Mouse (Mus musculus): ENCODE results near the gene Aplnr. TPM values are rescaled to one million over a fixed set of nuclear protein-coding genes. Genes with fewer than 3 reads are reported as not detected.

The Aplnr gene
- polyA plus RNA-seq, 1 experiment from 2014 or later = 24.8 TPM

DNA sequence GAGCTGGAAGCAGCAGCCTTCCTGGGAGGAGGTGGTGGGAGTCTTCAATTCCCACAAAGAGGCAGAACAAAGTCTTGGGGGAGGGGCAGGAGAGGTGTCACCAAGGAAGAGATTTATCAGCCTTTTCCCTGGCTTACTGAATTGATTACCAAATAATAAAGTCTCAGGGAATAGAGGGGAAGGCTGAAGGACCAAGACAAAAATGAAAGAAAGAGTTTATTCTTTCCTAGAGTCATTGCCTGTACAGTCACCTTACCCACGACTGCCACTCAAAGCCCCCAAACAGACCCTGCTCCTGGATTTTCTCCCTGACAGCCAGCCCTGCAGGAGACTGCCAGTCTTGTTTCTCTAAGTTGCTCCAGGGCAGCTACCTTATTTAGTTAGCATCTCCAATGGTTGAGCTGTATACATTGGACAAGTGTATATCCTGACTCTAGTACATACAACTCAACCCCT, 25.6 kb downstream of the Aplnr start:
- Histone ChIP-seq H3K4me2 (ENCODE audit: low read length) (no peak overlapping the region), H3K4me3 (ENCODE audit: low read depth, low read length) (no peak overlapping the region), H3K36me3 (ENCODE audit: control insufficient read depth, insufficient read depth, low read length) (no peaks in the 10 kb centered on the region), H3K27me3 (replicated peaks; ENCODE audit: control insufficient read depth, insufficient read depth, low read length) (no peaks in the 10 kb centered on the region), H3K9me3 (replicated peaks; ENCODE audit: control insufficient read depth, low read length) (no peaks in the 10 kb centered on the region), H3K4me1 (ENCODE audit: control insufficient read depth, insufficient read depth, low read length) (no peaks in the 10 kb centered on the region), H3K27ac (ENCODE audit: low read depth, low read length) (peak overlapping the region; percentile 62; the same call in 1 of the 2 replicates), H3K9ac (ENCODE audit: low read length) (no peak overlapping the region)
- WGBS = 6% methylated on average over 1 of the region's 1 CpGs
- ATAC-seq (peak; percentile 48), DNase-seq (ENCODE audit: low spot score) (peak; percentile 31)

DNA sequence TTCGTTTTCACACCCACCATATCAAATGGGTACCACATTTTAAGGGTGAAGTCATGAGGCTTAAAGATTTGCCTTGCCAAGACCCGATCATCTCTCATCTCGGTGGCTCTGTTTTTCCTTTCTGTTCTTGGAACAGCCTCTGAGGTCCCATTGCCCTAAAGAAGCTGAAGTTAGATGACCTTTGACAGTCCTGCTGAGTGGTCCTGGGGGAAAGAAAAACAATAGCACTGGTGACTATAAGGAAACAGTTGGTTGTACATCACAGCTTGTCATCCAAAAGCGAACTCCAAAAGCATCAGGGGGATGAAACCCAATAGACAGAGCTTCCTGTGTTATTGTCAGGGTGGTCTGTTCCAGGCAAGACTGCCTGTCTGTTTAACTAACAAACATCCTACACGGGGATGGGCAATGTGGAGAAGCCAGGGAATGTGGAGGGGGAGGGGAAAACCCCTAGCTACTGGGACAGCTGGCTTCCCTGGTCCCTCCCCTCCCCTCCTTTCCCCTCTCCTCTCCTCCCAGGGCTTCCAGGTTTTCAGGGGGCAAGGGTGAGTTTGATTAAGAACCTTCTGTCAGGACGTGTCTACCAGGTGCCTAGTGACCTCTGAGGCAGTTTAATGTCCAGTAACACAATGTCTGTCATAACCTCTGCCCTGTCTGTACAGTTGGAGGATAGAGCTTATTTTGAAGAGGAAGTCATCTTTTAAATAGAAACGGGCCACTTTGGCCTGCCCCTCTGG, 27.5 kb downstream of the Aplnr start:
- Histone ChIP-seq H3K4me3 (ENCODE audit: low read depth, low read length) (no peak overlapping the region), H3K27ac (ENCODE audit: low read depth, low read length) (no peak overlapping the region), H3K4me1 (ENCODE audit: control insufficient read depth, insufficient read depth, low read length) (no peaks in the 10 kb centered on the region), H3K27me3 (replicated peaks; ENCODE audit: control insufficient read depth, insufficient read depth, low read length) (no peaks in the 10 kb centered on the region), H3K36me3 (ENCODE audit: control insufficient read depth, insufficient read depth, low read length) (no peaks in the 10 kb centered on the region), H3K9me3 (replicated peaks; ENCODE audit: control insufficient read depth, low read length) (no peaks in the 10 kb centered on the region), H3K4me2 (ENCODE audit: low read length) (no peak overlapping the region), H3K9ac (ENCODE audit: low read length) (no peak overlapping the region)
- WGBS = 61% methylated on average over 7 of the region's 7 CpGs
- ATAC-seq (no peak), DNase-seq (ENCODE audit: low spot score) (no peak)

DNA sequence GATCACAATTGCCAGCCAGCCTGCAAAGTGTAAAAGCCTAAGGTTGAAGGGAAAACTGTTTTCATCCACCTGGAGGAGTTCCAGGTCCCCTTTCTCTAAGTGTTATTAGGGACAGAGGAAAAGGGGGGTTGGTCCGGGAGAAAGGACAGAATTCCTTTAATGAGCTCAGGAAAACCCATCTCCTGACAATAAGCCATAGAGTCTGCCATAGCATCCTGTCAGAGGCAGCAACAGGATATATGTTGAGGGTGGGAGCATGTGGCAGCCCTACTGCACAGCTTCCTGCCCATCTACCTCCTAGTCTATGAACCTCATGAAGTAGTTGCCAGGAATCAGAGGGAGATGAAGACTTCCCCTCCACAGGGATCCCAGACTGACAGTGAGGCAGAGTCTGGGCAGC, 31.6 kb downstream of the Aplnr start:
- no peak overlapping the region for H3K9ac ChIP-seq (ENCODE audit: low read length)
- H3K36me3 ChIP-seq (ENCODE audit: control insufficient read depth, insufficient read depth, low read length) = no peaks in the 10 kb centered on the region
- H3K4me3 ChIP-seq (ENCODE audit: low read depth, low read length) = no peak overlapping the region
- H3K27ac ChIP-seq (ENCODE audit: low read depth, low read length) = no peak overlapping the region
- H3K9me3 ChIP-seq (replicated peaks; ENCODE audit: control insufficient read depth, low read length) = no peaks in the 10 kb centered on the region
- ATAC-seq (no peak), DNase-seq (ENCODE audit: low spot score) (no peak)
- no peaks in the 10 kb centered on the region for H3K27me3 ChIP-seq (replicated peaks; ENCODE audit: control insufficient read depth, insufficient read depth, low read length)
- H3K4me1 ChIP-seq (ENCODE audit: control insufficient read depth, insufficient read depth, low read length) = no peaks in the 10 kb centered on the region
- WGBS = 53% methylated on average over 1 of the region's 1 CpGs
- no peak overlapping the region for H3K4me2 ChIP-seq (ENCODE audit: low read length)

DNA sequence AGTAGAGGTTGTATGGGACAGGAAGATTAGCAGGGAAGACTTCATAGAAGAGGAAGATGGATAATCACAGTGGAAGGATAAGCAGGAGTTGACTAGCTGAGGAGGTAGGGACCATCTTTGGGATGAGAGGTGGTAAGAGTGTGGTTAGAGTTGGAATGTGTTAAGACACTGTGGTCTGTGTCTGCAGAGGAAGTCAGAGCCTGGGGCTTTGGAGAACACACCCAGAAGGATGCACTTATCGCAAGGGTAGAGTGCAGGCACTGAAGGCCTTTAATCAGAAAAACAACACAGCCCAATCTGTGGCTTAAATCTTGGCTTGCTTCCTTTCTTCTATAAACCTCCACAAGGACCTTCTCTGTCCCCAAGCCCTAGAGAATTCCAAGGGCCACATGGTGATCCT, 32.3 kb downstream of the Aplnr start:
- H3K4me2 ChIP-seq (ENCODE audit: low read length) = no peak overlapping the region
- no peak overlapping the region for H3K27ac ChIP-seq (ENCODE audit: low read depth, low read length)
- H3K4me3 ChIP-seq (ENCODE audit: low read depth, low read length) = no peak overlapping the region
- H3K36me3 ChIP-seq (ENCODE audit: control insufficient read depth, insufficient read depth, low read length) = no peaks in the 10 kb centered on the region
- H3K4me1 ChIP-seq (ENCODE audit: control insufficient read depth, insufficient read depth, low read length) = no peaks in the 10 kb centered on the region
- no peak overlapping the region for H3K9ac ChIP-seq (ENCODE audit: low read length)
- 92% methylated on average over 1 of the region's 1 CpGs for WGBS
- no peaks in the 10 kb centered on the region for H3K27me3 ChIP-seq (replicated peaks; ENCODE audit: control insufficient read depth, insufficient read depth, low read length)
- no peak for DNase-seq (ENCODE audit: low spot score)
- H3K9me3 ChIP-seq (replicated peaks; ENCODE audit: control insufficient read depth, low read length) = no peaks in the 10 kb centered on the region
- ATAC-seq = no peak

DNA sequence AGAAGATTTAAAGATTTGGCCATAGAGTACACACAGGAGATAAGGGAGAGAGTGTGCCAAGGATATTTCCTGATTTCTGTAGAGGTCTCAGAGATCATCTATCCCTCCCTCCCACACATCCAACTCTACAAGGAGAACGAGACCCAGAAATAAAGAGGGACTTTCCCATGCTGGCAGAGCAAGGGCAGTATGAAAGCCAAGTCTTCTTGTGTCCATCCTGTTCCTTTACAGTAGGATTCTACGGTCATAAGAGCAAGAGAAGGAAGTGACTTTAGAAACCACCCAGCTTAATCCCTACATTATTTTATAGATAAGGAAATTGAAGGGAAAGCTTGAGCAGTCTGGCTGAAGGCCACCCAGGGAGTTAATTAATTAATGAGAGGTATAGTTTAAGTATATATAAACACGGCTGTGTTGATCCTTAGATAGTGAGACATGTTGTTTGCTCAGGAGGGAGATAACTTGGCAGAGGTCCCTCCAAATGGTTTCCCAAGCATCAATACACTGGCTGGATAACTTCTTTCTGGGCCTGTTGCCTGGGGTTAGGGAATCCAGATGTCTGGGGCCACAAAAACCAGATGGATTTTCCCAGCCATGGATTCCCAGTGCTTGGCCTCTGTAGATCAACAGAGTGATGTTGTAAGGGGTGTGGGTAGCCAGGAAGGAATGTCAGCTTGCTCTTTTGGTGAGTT, 36.2 kb downstream of the Aplnr start:
- no peaks in the 10 kb centered on the region for H3K4me1 ChIP-seq (ENCODE audit: control insufficient read depth, insufficient read depth, low read length)
- 69% methylated on average over 3 of the region's 3 CpGs for WGBS
- no peaks in the 10 kb centered on the region for H3K36me3 ChIP-seq (ENCODE audit: control insufficient read depth, insufficient read depth, low read length)
- no peaks in the 10 kb centered on the region for H3K27me3 ChIP-seq (replicated peaks; ENCODE audit: control insufficient read depth, insufficient read depth, low read length)
- H3K9ac ChIP-seq (ENCODE audit: low read length) = no peak overlapping the region
- ATAC-seq (no peak), DNase-seq (ENCODE audit: low spot score) (no peak)
- H3K4me3 ChIP-seq (ENCODE audit: low read depth, low read length) = no peak overlapping the region
- H3K4me2 ChIP-seq (ENCODE audit: low read length) = no peak overlapping the region
- H3K9me3 ChIP-seq (replicated peaks; ENCODE audit: control insufficient read depth, low read length) = no peaks in the 10 kb centered on the region
- H3K27ac ChIP-seq (ENCODE audit: low read depth, low read length) = no peak overlapping the region

DNA sequence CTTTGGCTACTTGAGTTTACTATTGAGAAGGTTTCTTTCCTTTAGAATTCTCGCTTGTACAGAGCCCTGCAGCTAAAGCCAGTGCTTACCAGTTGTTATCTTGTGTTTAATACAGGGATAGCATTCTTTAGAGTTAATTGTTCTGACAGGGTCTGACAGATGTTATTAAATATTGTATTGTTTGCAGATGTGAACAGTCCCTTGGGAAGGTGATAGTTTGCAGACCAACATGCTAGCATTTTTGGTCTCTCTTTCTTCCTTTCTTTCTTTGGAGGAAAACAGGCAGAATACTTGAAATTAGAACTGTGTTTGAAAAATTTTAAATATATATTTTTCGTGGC, 36.7 kb downstream of the Aplnr start:
- DNase-seq (ENCODE audit: low spot score) (no peak), ATAC-seq (no peak)
- H3K36me3 ChIP-seq (ENCODE audit: control insufficient read depth, insufficient read depth, low read length) = no peaks in the 10 kb centered on the region
- 80% methylated on average over 2 of the region's 2 CpGs for WGBS
- no peak overlapping the region for H3K9ac ChIP-seq (ENCODE audit: low read length)
- no peaks in the 10 kb centered on the region for H3K9me3 ChIP-seq (replicated peaks; ENCODE audit: control insufficient read depth, low read length)
- H3K27me3 ChIP-seq (replicated peaks; ENCODE audit: control insufficient read depth, insufficient read depth, low read length) = no peaks in the 10 kb centered on the region
- no peak overlapping the region for H3K4me2 ChIP-seq (ENCODE audit: low read length)
- H3K27ac ChIP-seq (ENCODE audit: low read depth, low read length) = no peak overlapping the region
- H3K4me1 ChIP-seq (ENCODE audit: control insufficient read depth, insufficient read depth, low read length) = no peaks in the 10 kb centered on the region
- no peak overlapping the region for H3K4me3 ChIP-seq (ENCODE audit: low read depth, low read length)

DNA sequence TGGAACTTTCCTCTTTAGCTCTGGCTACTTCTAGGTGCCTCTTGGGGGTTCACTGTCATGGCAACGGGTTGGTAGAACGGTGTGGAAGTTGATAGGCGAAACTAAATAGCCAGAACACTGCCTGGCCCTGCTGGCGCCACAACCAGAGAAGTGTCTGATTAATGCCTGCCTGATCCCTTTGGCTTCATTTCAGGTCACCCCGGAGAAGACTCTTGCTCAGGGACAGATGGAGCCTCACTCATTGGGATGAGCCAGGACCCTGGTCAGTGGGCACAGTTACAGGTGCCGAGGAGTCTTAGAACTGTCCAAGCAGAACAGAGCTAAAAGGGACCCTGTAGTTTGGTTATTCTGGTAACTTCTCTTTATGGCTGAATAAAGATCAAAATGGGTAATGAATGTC, 37.5 kb downstream of the Aplnr start:
- Histone ChIP-seq H3K36me3 (ENCODE audit: control insufficient read depth, insufficient read depth, low read length) (no peaks in the 10 kb centered on the region), H3K27ac (ENCODE audit: low read depth, low read length) (no peak overlapping the region), H3K9me3 (replicated peaks; ENCODE audit: control insufficient read depth, low read length) (no peaks in the 10 kb centered on the region), H3K4me3 (ENCODE audit: low read depth, low read length) (no peak overlapping the region), H3K4me2 (ENCODE audit: low read length) (no peak overlapping the region), H3K27me3 (replicated peaks; ENCODE audit: control insufficient read depth, insufficient read depth, low read length) (no peaks in the 10 kb centered on the region), H3K9ac (ENCODE audit: low read length) (no peak overlapping the region), H3K4me1 (ENCODE audit: control insufficient read depth, insufficient read depth, low read length) (no peaks in the 10 kb centered on the region)
- ATAC-seq = no peak
- no peak for DNase-seq (ENCODE audit: low spot score)
- 82% methylated on average over 6 of the region's 6 CpGs for WGBS

DNA sequence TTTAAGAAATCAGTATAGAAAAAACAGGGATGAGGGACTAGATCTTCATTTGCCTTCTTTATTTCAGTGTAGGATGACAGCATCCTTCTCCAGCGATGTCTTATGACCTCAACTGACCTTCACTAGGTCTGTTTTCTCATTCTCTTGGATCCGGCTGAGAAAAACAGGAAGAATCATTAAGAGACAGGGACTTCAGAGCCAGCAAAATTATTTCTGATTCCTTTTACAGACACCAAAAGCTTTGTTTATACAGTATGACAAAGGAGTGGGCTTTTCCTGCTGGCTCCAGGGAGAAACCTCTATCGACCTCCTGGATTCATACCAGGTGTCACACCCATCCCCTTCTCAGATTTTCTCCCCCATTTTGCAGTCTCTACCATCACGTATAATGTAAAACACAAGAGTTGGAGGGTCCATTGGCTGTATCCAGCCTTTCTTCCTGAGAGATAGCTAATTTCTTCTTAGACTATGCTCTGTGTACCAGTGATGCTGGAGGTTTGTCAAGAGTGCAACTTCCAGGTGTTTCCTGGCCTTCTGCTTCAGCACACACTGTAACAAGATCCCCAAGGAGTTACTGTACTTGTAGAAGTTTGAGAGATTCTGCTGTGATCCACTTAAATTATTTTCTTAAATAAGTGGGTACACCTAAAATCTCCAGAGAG, 42.2 kb downstream of the Aplnr start:
- DNase-seq (ENCODE audit: low spot score) = no peak
- WGBS = 74% methylated on average over 4 of the region's 4 CpGs
- Histone ChIP-seq H3K9me3 (replicated peaks; ENCODE audit: control insufficient read depth, low read length) (no peaks in the 10 kb centered on the region), H3K4me3 (ENCODE audit: low read depth, low read length) (no peak overlapping the region), H3K4me2 (ENCODE audit: low read length) (no peak overlapping the region), H3K9ac (ENCODE audit: low read length) (no peak overlapping the region), H3K36me3 (ENCODE audit: control insufficient read depth, insufficient read depth, low read length) (no peaks in the 10 kb centered on the region), H3K4me1 (ENCODE audit: control insufficient read depth, insufficient read depth, low read length) (no peaks in the 10 kb centered on the region), H3K27ac (ENCODE audit: low read depth, low read length) (no peak overlapping the region), H3K27me3 (replicated peaks; ENCODE audit: control insufficient read depth, insufficient read depth, low read length) (no peaks in the 10 kb centered on the region)
- ATAC-seq = no peak
